Mouse (Mus musculus): ENCODE results near the gene Sgsm3. TPM values are rescaled to one million over a fixed set of nuclear protein-coding genes. Genes with fewer than 3 reads are reported as not detected.
A peak's percentile ranks its signal among the peaks of the same experiment; 100 is the strongest.

Gene Sgsm3
- polyA plus RNA-seq, 1 experiment: 23.9 TPM

DNA sequence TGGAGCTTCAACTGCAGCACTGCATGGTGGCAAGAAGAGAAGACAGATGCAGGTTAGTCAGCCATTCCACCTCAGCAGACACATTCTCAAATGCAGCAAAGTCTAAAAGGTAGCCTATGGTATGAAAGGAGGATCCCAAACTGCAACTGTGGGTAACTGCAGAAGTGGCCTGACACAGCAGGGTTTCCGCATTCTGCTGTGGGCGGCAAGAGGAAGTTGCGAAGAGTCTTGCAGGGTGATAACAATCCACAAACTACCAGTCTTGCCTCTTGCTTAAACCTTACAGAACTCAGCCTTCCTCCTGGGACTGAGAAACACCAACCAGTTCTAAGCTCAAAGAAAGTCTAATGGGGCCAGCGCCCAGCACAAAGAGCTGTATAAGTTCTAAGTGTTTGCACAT is 67.8 kb downstream of the Sgsm3 start:
- TF ChIP-seq POLR2A (IDR thresholded peaks at IDR 0.05; ENCODE audit: low read depth, low read length): no peak
- TF ChIP-seq CTCF (IDR thresholded peaks at IDR 0.05; ENCODE audit: extremely low read depth, insufficient read length, insufficient replicate concordance, low read depth, low read length): no peak
- Histone ChIP-seq H3K27me3 (ENCODE audit: control insufficient read depth, insufficient read depth, low read length) (no peaks in the 10 kb centered on the region), H3K4me1 (ENCODE audit: control insufficient read depth, insufficient read depth, insufficient read length, low read length) (peaks cover 17% of the 10 kb centered on the region), H3K27ac (ENCODE audit: insufficient read depth, low read depth, low read length) (peak overlapping the region; percentile 63), H3K36me3 (ENCODE audit: control insufficient read depth, insufficient read depth, low read length) (no peaks in the 10 kb centered on the region), H3K4me3 (ENCODE audit: low read depth, low read length) (peak overlapping the region; percentile 55)
- WGBS: 86% methylated on average over 4 of the region's 4 CpGs

DNA sequence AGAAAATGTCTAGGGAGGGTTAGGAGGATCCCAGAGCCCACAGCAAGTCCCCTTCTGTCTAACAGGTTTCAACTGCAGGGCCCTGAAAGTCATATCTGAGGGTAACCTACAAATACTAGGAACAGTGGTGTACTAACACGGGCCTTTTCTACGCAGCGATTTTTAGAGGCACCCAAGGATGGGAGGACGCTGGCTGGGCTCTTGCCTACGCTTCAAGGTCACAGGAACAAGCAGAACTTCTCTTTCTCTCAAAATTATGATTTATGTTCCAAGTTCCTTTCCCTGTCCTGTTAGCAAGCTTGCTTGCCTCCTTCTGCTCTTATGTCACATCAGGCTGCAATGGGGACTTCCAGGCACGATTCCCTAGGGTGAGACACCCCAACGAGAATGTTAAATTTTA is 68.5 kb downstream of the Sgsm3 start:
- TF ChIP-seq POLR2A (IDR thresholded peaks at IDR 0.05; ENCODE audit: low read depth, low read length) (no peak), CTCF (IDR thresholded peaks at IDR 0.05; ENCODE audit: extremely low read depth, insufficient read length, insufficient replicate concordance, low read depth, low read length) (no peak)
- 85% methylated on average over 7 of the region's 7 CpGs for WGBS
- Histone ChIP-seq H3K27me3 (ENCODE audit: control insufficient read depth, insufficient read depth, low read length) (no peaks in the 10 kb centered on the region), H3K27ac (ENCODE audit: insufficient read depth, low read depth, low read length) (peak overlapping the region; percentile 52), H3K4me3 (ENCODE audit: low read depth, low read length) (no peak overlapping the region), H3K36me3 (ENCODE audit: control insufficient read depth, insufficient read depth, low read length) (no peaks in the 10 kb centered on the region), H3K4me1 (ENCODE audit: control insufficient read depth, insufficient read depth, insufficient read length, low read length) (peaks cover 15% of the 10 kb centered on the region)

DNA sequence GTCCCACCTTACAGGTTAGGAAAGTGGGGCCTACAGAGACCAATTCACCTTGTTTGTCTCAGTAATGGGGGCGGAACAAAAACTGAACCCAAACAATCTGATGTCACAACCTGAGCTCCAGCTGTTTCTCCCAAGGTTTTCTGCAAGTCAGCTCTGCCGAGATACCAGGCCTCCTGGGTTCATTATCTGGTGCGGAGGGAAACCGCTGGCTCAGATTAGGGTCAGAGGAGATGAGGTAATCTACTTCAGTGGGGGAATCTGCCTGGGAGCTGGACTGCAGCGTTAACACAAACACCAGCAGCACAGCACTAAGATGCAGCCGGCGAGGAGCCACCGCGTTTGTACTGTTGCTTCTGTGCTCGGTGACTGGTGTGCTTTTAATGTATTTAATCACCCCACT is 69.9 kb downstream of the Sgsm3 start:
- no peaks in the 10 kb centered on the region for H3K27me3 ChIP-seq (ENCODE audit: control insufficient read depth, insufficient read depth, low read length)
- TF ChIP-seq CTCF (IDR thresholded peaks at IDR 0.05; ENCODE audit: extremely low read depth, insufficient read length, insufficient replicate concordance, low read depth, low read length) (no peak), POLR2A (IDR thresholded peaks at IDR 0.05; ENCODE audit: low read depth, low read length) (no peak)
- H3K4me3 ChIP-seq (ENCODE audit: low read depth, low read length): no peak overlapping the region
- WGBS: 67% methylated on average over 10 of the region's 10 CpGs
- H3K4me1 ChIP-seq (ENCODE audit: control insufficient read depth, insufficient read depth, insufficient read length, low read length): peaks cover 5% of the 10 kb centered on the region
- H3K36me3 ChIP-seq (ENCODE audit: control insufficient read depth, insufficient read depth, low read length): no peaks in the 10 kb centered on the region
- H3K27ac ChIP-seq (ENCODE audit: insufficient read depth, low read depth, low read length): no peak overlapping the region

DNA sequence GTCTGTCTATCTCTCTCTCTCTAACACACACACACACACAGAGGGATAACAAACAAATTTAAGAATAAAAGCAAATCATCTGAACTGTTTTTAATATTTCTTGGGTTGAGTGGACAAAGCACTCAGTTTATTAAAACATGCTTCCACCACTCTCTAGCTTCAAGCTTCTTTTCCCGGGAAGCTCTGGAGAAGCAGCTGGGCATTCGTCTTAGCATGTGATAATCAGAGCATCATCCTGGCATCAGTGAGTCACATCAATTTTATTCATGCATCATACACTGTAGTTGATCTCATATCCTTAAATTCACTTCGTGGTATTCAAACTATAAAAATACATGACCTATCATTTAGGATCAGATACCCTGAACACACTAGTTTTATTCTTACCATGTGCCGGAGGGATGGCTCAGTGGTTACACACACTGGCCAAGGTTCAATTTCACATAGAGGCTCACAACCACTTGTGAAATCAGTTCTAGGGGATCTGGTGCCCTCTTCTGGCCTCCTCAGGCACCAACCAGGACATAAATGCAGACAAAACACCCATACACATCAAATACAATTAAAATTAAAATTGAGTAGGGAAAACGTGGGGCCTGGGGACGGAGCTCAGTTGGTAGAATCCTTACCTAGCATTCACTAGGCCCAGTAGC is 72.0 kb downstream of the Sgsm3 start:
- WGBS: 49% methylated on average over 6 of the region's 6 CpGs
- Histone ChIP-seq H3K36me3 (ENCODE audit: control insufficient read depth, insufficient read depth, low read length) (no peaks in the 10 kb centered on the region), H3K27ac (ENCODE audit: insufficient read depth, low read depth, low read length) (no peak overlapping the region), H3K4me3 (ENCODE audit: low read depth, low read length) (no peak overlapping the region), H3K27me3 (ENCODE audit: control insufficient read depth, insufficient read depth, low read length) (no peaks in the 10 kb centered on the region), H3K4me1 (ENCODE audit: control insufficient read depth, insufficient read depth, insufficient read length, low read length) (no peaks in the 10 kb centered on the region)
- no peak for TF ChIP-seq POLR2A (IDR thresholded peaks at IDR 0.05; ENCODE audit: low read depth, low read length)
- peak; percentile 61; the same call in 1 of the 2 replicates for TF ChIP-seq CTCF (IDR thresholded peaks at IDR 0.05; ENCODE audit: extremely low read depth, insufficient read length, insufficient replicate concordance, low read depth, low read length)

DNA sequence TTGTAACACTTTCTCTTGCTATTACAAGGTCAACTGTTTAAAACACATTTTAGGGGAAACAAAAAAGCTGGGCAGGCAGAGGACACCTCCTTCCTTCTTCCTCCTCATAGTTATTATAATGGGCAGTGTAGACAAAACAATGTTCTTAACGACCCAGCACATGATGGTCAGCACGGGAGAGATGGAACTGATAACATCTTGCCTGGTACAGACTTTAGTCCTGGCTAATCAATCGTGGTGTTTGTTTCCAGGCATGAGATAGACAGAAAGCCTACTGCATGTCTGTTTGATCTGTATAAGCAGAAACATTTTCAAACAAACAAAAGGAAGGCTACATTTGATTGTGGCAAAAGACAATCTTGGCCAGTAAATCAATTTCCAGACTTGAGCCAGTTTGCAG is 72.9 kb downstream of the Sgsm3 start:
- WGBS: 19% methylated on average over 3 of the region's 3 CpGs
- Histone ChIP-seq H3K36me3 (ENCODE audit: control insufficient read depth, insufficient read depth, low read length) (no peaks in the 10 kb centered on the region), H3K4me1 (ENCODE audit: control insufficient read depth, insufficient read depth, insufficient read length, low read length) (peaks cover 3% of the 10 kb centered on the region; the same call in 1 of the 2 replicates), H3K4me3 (ENCODE audit: low read depth, low read length) (no peak overlapping the region), H3K27me3 (ENCODE audit: control insufficient read depth, insufficient read depth, low read length) (no peaks in the 10 kb centered on the region), H3K27ac (ENCODE audit: insufficient read depth, low read depth, low read length) (no peak overlapping the region)
- TF ChIP-seq POLR2A (IDR thresholded peaks at IDR 0.05; ENCODE audit: low read depth, low read length): no peak
- no peak for TF ChIP-seq CTCF (IDR thresholded peaks at IDR 0.05; ENCODE audit: extremely low read depth, insufficient read length, insufficient replicate concordance, low read depth, low read length)

DNA sequence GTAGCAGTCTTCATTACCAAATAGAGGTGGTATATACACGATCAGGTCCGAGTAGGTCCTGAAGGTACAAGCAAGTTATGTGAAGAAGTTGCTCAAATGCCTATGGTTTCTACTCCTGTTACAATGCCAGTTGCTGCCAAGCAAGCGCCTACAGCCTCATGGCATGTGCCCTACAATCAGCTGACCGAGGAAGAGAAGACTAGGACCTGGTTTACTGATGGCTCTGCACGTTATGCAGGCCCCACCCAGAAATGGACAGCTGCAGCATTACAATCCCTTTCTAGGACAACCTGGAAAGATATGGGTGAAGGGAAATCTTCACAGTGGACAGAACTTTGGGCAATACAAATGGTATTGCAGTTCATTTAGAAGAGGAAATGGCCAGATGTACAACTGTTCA is 74.9 kb downstream of the Sgsm3 start:
- Histone ChIP-seq H3K36me3 (ENCODE audit: control insufficient read depth, insufficient read depth, low read length) (no peaks in the 10 kb centered on the region), H3K27me3 (ENCODE audit: control insufficient read depth, insufficient read depth, low read length) (no peaks in the 10 kb centered on the region), H3K4me3 (ENCODE audit: low read depth, low read length) (no peak overlapping the region), H3K4me1 (ENCODE audit: control insufficient read depth, insufficient read depth, insufficient read length, low read length) (peaks cover 8% of the 10 kb centered on the region; the same call in 1 of the 2 replicates), H3K27ac (ENCODE audit: insufficient read depth, low read depth, low read length) (no peak overlapping the region)
- WGBS: 81% methylated on average over 5 of the region's 5 CpGs
- TF ChIP-seq CTCF (IDR thresholded peaks at IDR 0.05; ENCODE audit: extremely low read depth, insufficient read length, insufficient replicate concordance, low read depth, low read length): no peak
- TF ChIP-seq POLR2A (IDR thresholded peaks at IDR 0.05; ENCODE audit: low read depth, low read length): no peak

DNA sequence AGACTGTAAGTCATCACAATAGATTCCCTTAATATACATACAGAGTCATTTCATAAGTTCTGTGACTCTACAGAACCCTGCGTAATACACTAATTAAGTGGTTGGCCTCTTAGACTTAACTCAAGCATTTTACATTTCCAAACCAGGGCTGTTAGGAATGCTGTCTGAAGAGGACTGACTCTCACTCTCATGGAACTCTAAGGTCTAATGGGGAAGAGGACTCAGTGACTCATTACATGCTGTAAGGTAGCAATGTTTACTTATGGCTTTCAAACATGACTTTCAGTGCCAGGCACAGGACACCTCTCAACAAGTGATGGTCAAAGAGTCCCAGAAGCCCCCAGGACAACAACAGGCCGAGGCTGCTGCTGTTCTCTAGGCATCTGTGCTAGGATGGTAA is 77.9 kb downstream of the Sgsm3 start:
- 87% methylated on average over 2 of the region's 2 CpGs for WGBS
- TF ChIP-seq CTCF (IDR thresholded peaks at IDR 0.05; ENCODE audit: extremely low read depth, insufficient read length, insufficient replicate concordance, low read depth, low read length) (no peak), POLR2A (IDR thresholded peaks at IDR 0.05; ENCODE audit: low read depth, low read length) (no peak)
- no peak overlapping the region for H3K27ac ChIP-seq (ENCODE audit: insufficient read depth, low read depth, low read length)
- H3K4me1 ChIP-seq (ENCODE audit: control insufficient read depth, insufficient read depth, insufficient read length, low read length): peaks cover 13% of the 10 kb centered on the region; the same call in 1 of the 2 replicates
- H3K36me3 ChIP-seq (ENCODE audit: control insufficient read depth, insufficient read depth, low read length): no peaks in the 10 kb centered on the region
- H3K27me3 ChIP-seq (ENCODE audit: control insufficient read depth, insufficient read depth, low read length): no peaks in the 10 kb centered on the region
- H3K4me3 ChIP-seq (ENCODE audit: low read depth, low read length): no peak overlapping the region

Data from small intestine, adult 2 months (tissue).